Mouse (Mus musculus): ENCODE data around the gene Slc13a1.

Gene Slc13a1

GRCm38 (mm10) chr6:24076089-24076488 lies 91.8 kb downstream of the Slc13a1 start:
- no peak for DNase-seq (ENCODE audit: low read depth, low spot score)

DNA sequence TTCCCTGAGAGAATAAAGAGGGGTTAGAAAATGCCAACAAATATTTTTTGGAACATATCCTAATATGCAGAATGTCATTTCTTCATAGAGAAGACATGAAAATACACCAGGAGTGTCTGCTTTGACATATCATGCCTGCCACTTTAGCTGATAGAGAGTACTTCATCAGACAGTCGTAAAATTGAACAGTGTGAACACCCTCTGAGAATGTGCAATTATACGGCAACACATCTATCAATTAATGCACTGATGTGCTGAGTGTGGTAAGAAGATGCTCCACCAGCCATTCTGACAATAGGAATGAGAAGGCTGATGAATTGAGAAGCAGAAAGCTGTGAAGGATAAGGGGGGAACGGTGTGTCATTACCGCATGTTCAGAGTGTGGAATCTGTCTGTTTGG lies 95.1 kb downstream of the Slc13a1 start:
- no peak for DNase-seq (ENCODE audit: low read depth, low spot score)

DNA sequence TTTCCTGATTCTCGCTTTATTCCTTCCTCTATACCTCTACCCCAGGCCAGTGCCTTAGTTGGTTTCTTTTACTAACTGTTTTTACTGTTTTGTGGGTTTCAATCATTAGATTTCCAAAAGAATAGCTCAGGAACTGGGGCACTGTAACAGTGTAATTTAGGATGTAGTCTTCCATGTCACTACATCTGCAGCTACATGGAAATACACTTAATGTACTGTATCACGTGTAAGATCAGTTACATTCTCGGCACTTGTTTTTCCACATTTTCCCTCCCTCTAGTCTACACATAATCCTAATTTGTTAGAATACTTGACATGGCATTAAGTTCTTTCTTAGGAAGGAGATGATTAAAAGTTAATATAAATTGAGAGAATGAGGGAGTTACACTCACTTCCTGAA lies 108.1 kb downstream of the Slc13a1 start:
- DNase-seq (ENCODE audit: low read depth, low spot score), result no peak

DNA sequence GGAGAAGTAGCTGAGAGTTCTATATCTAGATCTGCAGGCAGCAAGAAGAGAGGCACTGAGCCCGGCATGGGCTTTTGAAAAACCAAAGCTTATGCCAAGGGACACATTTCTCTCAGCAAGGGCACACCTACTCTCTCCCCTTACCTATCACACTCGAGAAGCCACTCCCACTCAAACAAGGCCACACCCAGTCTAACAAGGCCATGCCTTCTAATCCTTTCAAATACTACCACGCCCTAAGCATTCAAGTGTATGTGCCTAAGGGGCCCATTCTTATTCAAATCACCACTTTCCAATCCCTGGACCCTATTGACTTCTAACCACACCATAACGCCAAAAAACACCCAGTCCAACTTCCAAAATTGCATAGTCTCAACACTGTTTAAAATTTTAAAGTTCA lies 112.8 kb downstream of the Slc13a1 start:
- DNase-seq (ENCODE audit: low read depth, low spot score), result no peak

- DNase-seq (ENCODE audit: low read depth, low spot score), result no peak
Measured at GRCm38 (mm10) chr6:24054086-24054710, 113.7 kb downstream of the Slc13a1 start.

DNA sequence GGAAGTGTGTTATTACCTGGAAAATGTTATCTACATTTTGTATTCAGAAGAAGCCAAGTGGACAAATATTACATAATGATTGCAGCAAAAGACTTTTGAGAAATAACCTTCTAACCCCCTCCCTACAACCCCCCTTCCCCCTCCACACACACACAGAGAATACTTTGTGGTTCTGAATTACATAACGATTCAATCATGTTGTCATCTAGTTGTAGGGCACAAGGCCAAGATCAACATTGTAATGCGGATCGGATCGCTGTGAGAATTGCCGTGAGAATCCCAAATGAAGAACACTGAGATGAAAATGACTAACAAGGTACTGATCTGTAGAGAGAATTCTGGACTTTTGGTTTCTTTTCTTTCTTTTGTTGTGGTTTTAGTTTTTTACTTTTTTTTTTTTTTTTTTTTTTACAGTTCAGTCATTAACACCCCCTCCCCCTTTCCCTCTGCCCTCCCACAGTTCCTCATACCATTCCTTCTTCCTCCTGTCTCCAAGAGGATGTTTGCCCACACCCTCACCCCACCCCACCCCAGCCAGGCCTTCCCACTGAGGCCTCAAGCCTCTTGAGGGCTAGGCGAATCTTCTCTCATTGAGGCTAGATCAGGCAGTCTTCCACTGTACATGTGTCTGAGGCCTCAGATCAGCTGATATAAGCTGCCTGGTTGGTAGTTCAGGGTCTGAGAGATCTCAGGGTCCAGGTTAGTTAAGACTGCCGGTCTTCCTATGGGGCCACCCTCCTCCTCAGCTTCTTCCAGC lies 120.7 kb downstream of the Slc13a1 start:
- no peak for DNase-seq (ENCODE audit: low read depth, low spot score)

DNA sequence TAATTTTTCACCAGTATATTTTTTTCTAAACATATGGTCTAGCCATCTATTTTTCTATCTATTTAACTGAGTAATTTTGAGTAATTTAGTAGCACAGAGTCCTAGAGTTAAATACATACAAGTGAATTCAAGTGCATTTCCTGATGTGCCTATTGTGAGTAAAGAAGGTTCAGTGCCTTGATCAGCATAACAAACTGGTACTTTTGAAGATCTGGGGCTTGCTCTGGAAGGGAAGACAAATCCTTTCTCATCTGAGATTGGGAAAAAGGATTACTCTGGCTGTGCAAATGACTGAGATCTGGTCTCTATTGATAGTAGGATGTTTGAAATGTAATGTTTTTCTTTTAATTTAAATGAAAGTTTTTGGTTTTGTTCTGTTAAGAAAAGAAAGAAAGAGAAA lies 124.4 kb downstream of the Slc13a1 start:
- no peak for DNase-seq (ENCODE audit: low read depth, low spot score)
